ENCODE assay signal across 9 mouse cellular contexts in genomic region chr8:119496848-119497247, GRCm38 (mm10). TPM values are rescaled to one million over a fixed set of nuclear protein-coding genes. Genes with fewer than 3 reads are reported as not detected.
DNase-seq lines count a peak whose midpoint lies in the region; ATAC-seq and TF ChIP-seq lines count a peak whose summit lies in the region.
"Had no signal": no experiment of that assay in that cellular context is flagged by ENCODE, and none has a peak within 500 bp of the region (broad histone marks: within the 10 kb centered on the region; RNA-seq: fewer than 3 reads in every experiment).

No protein-coding gene starts in this region.

- peak; percentile 40; the same call in 1 of the 2 replicates for ATAC-seq in heart, postnatal 0 days (ENCODE audit: insufficient read depth, low read depth)
- no peak for ATAC-seq in midbrain, embryonic 16.5 days

- DNase-seq in heart, adult 18-20 months: peak; percentile 24 to 68
- DNase-seq in heart, embryonic 10.5 days (ENCODE audit: low spot score): no peak
- peak; percentile 63 for DNase-seq in A20 (ENCODE audit: low read depth, low spot score)
- peak; percentile 73 to 88 for DNase-seq in adrenal gland, adult (ENCODE audit: inconsistent age in 2 of 2, low spot score in 1 of 2)
- DNase-seq in heart, postnatal 0 days (ENCODE audit: low spot score): peak; percentile 25
- peak; percentile 30 to 60 for DNase-seq in layer of hippocampus, postnatal 25 days (ENCODE audit: extremely low spot score in 1 of 2, low spot score in 1 of 2)
- peak; percentile 7 to 57 for DNase-seq in spleen, adult 2 months (ENCODE audit: low read depth in 1 of 2, low spot score in 2 of 2)

- TF ChIP-seq CTCF in heart, postnatal 0 days (IDR thresholded peaks at IDR 0.05; ENCODE audit: low read depth): peak; percentile 66
- peak; percentile 83; the same call in 1 of the 2 replicates for TF ChIP-seq CTCF in spleen, adult 2 months (IDR thresholded peaks at IDR 0.05; ENCODE audit: extremely low read depth, insufficient read depth, insufficient read length, insufficient replicate concordance)

- H3K27ac ChIP-seq in heart, embryonic 10.5 days: no peak overlapping the region
- H3K27ac ChIP-seq in heart, postnatal 0 days (ENCODE audit: low read depth): no peak overlapping the region
- no peak overlapping the region for H3K27ac ChIP-seq in spleen, adult 2 months (ENCODE audit: insufficient read depth, low read length)
- H3K27ac ChIP-seq in midbrain, embryonic 16.5 days (ENCODE audit: low read length): no peak overlapping the region
- H3K27ac ChIP-seq: heart, embryonic 15.5 days had no signal

- H3K36me3 ChIP-seq in heart, embryonic 10.5 days: no peaks in the 10 kb centered on the region
- no peaks in the 10 kb centered on the region for H3K36me3 ChIP-seq in heart, postnatal 0 days (replicated peaks; ENCODE audit: control insufficient read depth, insufficient read depth, low read length)
- H3K36me3 ChIP-seq in spleen, adult 2 months (ENCODE audit: control insufficient read depth, insufficient read depth, low read length): no peaks in the 10 kb centered on the region
- H3K36me3 ChIP-seq in midbrain, embryonic 16.5 days (ENCODE audit: control insufficient read depth, insufficient read depth, low read length): no peaks in the 10 kb centered on the region
- H3K36me3 ChIP-seq: heart, embryonic 15.5 days had no signal

- H3K9ac ChIP-seq in heart, postnatal 0 days (replicated peaks; ENCODE audit: low read depth, low read length): no peak overlapping the region
- no peak overlapping the region for H3K9ac ChIP-seq in midbrain, embryonic 16.5 days (ENCODE audit: low read depth, low read length)
- H3K9ac ChIP-seq: heart, embryonic 15.5 days had no signal

- H3K4me3 ChIP-seq in heart, embryonic 10.5 days: no peak overlapping the region
- no peak overlapping the region for H3K4me3 ChIP-seq in heart, postnatal 0 days (ENCODE audit: low read depth, low read length)
- H3K4me3 ChIP-seq in spleen, adult 2 months (ENCODE audit: extremely low read depth, insufficient read depth, insufficient read length): no peak overlapping the region
- H3K4me3 ChIP-seq in midbrain, embryonic 16.5 days (ENCODE audit: low read depth, low read length): no peak overlapping the region
- H3K4me3 ChIP-seq: heart, embryonic 15.5 days had no signal

- H3K27me3 ChIP-seq in heart, embryonic 10.5 days (ENCODE audit: insufficient read depth, poor library complexity, severe bottlenecking): peaks cover 62% of the 10 kb centered on the region
- H3K27me3 ChIP-seq in heart, postnatal 0 days (ENCODE audit: control insufficient read depth, insufficient read depth, low read length): peaks cover 39% of the 10 kb centered on the region
- no peaks in the 10 kb centered on the region for H3K27me3 ChIP-seq in spleen, adult 2 months (ENCODE audit: control insufficient read depth, insufficient read depth, low read length)
- no peaks in the 10 kb centered on the region for H3K27me3 ChIP-seq in midbrain, embryonic 16.5 days (ENCODE audit: control insufficient read depth, insufficient read depth, low read depth, low read length)

- H3K4me1 ChIP-seq in heart, embryonic 10.5 days: peaks cover 23% of the 10 kb centered on the region
- H3K4me1 ChIP-seq in heart, postnatal 0 days (ENCODE audit: control insufficient read depth, insufficient read depth): no peaks in the 10 kb centered on the region
- H3K4me1 ChIP-seq in spleen, adult 2 months (ENCODE audit: control insufficient read depth, insufficient read depth, insufficient read length): no peaks in the 10 kb centered on the region
- H3K4me1 ChIP-seq in midbrain, embryonic 16.5 days (ENCODE audit: control insufficient read depth, insufficient read depth, low read length): peaks cover 4% of the 10 kb centered on the region

- H3K9me3 ChIP-seq in heart, embryonic 10.5 days: no peaks in the 10 kb centered on the region
- H3K9me3 ChIP-seq in heart, postnatal 0 days (replicated peaks; ENCODE audit: control insufficient read depth, low read length): no peaks in the 10 kb centered on the region
- no peaks in the 10 kb centered on the region for H3K9me3 ChIP-seq in midbrain, embryonic 16.5 days (replicated peaks; ENCODE audit: control insufficient read depth, low read length, poor library complexity, severe bottlenecking)
- H3K9me3 ChIP-seq: heart, embryonic 15.5 days had no signal

- TF ChIP-seq EP300 in heart, postnatal 0 days (IDR thresholded peaks at IDR 0.05; ENCODE audit: low read depth): no peak

- 22% methylated on average over 6 of the region's 6 CpGs for WGBS in heart, embryonic 10.5 days
- 21% methylated on average over 6 of the region's 6 CpGs for WGBS in heart, postnatal 0 days
- WGBS in spleen, adult 2 months: 27% methylated on average over 6 of the region's 6 CpGs
- WGBS in midbrain, embryonic 16.5 days: 37% methylated on average over 6 of the region's 6 CpGs

- H3K4me2 ChIP-seq in heart, postnatal 0 days (ENCODE audit: low read depth, low read length): no peak overlapping the region
- H3K4me2 ChIP-seq in midbrain, embryonic 16.5 days (ENCODE audit: low read length): no peak overlapping the region
- H3K4me2 ChIP-seq: heart, embryonic 15.5 days had no signal

- no peak for TF ChIP-seq POLR2A in spleen, adult 2 months (IDR thresholded peaks at IDR 0.05; ENCODE audit: low read depth, low read length)

RNA-seq across cellular contexts. Expression of gene Slc38a8, which starts 4.7 kb away (rescaled TPM):
- total RNA-seq in heart, adult 18-20 months (2021): not detected
- not detected in 2 replicates for polyA plus RNA-seq in heart, embryonic 10.5 days (2016; fragmentation: Nextera tagmentation; extraction: Ambion mirVana)
- total RNA-seq in heart, postnatal 0 days (2014; rRNA removed; ENCODE audit: low replicate concordance): not detected in 2 replicates
- polyA plus RNA-seq in heart, postnatal 0 days (2015; fragmentation: Nextera tagmentation; extraction: Ambion mirVana): not detected in 2 replicates
- total RNA-seq in layer of hippocampus, postnatal 25 days (2021): under 1 TPM; 0.23 to 0.44 TPM
- polyA plus RNA-seq in spleen, adult 2 months (2012; rRNA removed): 0.13 and 0.29 TPM in 2 replicates
- 0.12 TPM in 1 of 2 replicates, not detected in the other for polyA plus RNA-seq in midbrain, embryonic 16.5 days (2015; fragmentation: Nextera tagmentation; extraction: Ambion mirVana)
- polyA plus RNA-seq: heart, embryonic 15.5 days had no signal

RNA-seq across cellular contexts. Expression of gene Necab2, which starts 50.3 kb away (rescaled TPM):
- not detected for total RNA-seq in heart, adult 18-20 months (2021)
- 1.9 and 3.4 TPM in 2 replicates for polyA plus RNA-seq in heart, embryonic 10.5 days (2016; fragmentation: Nextera tagmentation; extraction: Ambion mirVana)
- total RNA-seq in heart, postnatal 0 days (2014; rRNA removed; ENCODE audit: low replicate concordance): not detected in 2 replicates
- 0.07 TPM in 1 of 2 replicates, not detected in the other for polyA plus RNA-seq in heart, postnatal 0 days (2015; fragmentation: Nextera tagmentation; extraction: Ambion mirVana)
- 100 to 1,000 TPM; 101 to 115 TPM for total RNA-seq in layer of hippocampus, postnatal 25 days (2021)
- polyA plus RNA-seq in spleen, adult 2 months (2012; rRNA removed): 0.23 and 0.27 TPM in 2 replicates
- 65.7 and 85.9 TPM in 2 replicates for polyA plus RNA-seq in midbrain, embryonic 16.5 days (2015; fragmentation: Nextera tagmentation; extraction: Ambion mirVana)

Comparison
In these comparisons a context has a peak if more than half of its experiments do, and no peak if none do; other contexts are left out.
1. RNA of gene Necab2, which starts 50.3 kb away (polyA plus RNA-seq): 65.7 to 85.9 TPM in midbrain, embryonic 16.5 days; 1.9 to 3.4 TPM in heart, embryonic 10.5 days, 0.23 to 0.27 TPM in spleen, adult 2 months and 0.07 TPM in heart, postnatal 0 days; every median in the first group is over 10 times any median in the second.